17 mouse cellular contexts compared by ENCODE assay signal in genomic region chr7:120901701-120902100, GRCm38 (mm10). TPM values are rescaled to one million over a fixed set of nuclear protein-coding genes. Genes with fewer than 3 reads are reported as not detected.
DNase-seq lines count a peak whose midpoint lies in the region; ATAC-seq and TF ChIP-seq lines count a peak whose summit lies in the region.
"Had no signal": no experiment of that assay in that cellular context is flagged by ENCODE, and none has a peak within 500 bp of the region (broad histone marks: within the 10 kb centered on the region; RNA-seq: fewer than 3 reads in every experiment).

No protein-coding gene starts in this region.

- WGBS in liver, postnatal 0 days (ENCODE audit: insufficient replicate concordance) = 55% methylated on average over 8 of the region's 8 CpGs
- 60% methylated on average over 8 of the region's 8 CpGs for WGBS in liver, embryonic 12.5 days (ENCODE audit: insufficient replicate concordance)
- 37% methylated on average over 8 of the region's 8 CpGs for WGBS in embryonic facial prominence, embryonic 14.5 days
- WGBS in neural tube, embryonic 15.5 days = 52% methylated on average over 8 of the region's 8 CpGs
- WGBS in heart, embryonic 11.5 days (ENCODE audit: insufficient replicate concordance) = 59% methylated on average over 8 of the region's 8 CpGs

- no peaks in the 10 kb centered on the region for H3K9me3 ChIP-seq in liver, postnatal 0 days (ENCODE audit: low read length)
- H3K9me3 ChIP-seq in liver, embryonic 12.5 days (replicated peaks) = no peaks in the 10 kb centered on the region
- H3K9me3 ChIP-seq in embryonic facial prominence, embryonic 14.5 days (ENCODE audit: control insufficient read depth, low read length) = no peaks in the 10 kb centered on the region
- H3K9me3 ChIP-seq in neural tube, embryonic 15.5 days (replicated peaks) = no peaks in the 10 kb centered on the region
- H3K9me3 ChIP-seq in heart, embryonic 11.5 days (replicated peaks; ENCODE audit: control insufficient read depth, low read length) = no peaks in the 10 kb centered on the region
- H3K9me3 ChIP-seq: embryonic facial prominence, embryonic 13.5 days; limb, embryonic 12.5 days had no signal

- no peak for DNase-seq in liver, postnatal 0 days
- DNase-seq in ZHBTc4 (ENCODE audit: low read depth, low spot score) = peak; percentile 80
- DNase-seq in embryonic facial prominence, embryonic 14.5 days (ENCODE audit: low spot score) = no peak
- DNase-seq in natural killer cell, adult 2 months (ENCODE audit: low spot score in 2 of 2) = no peak
- DNase-seq: cerebellum, postnatal 14 days; heart, adult 18-20 months; heart, postnatal 14 days; kidney, postnatal 36 days; layer of hippocampus, postnatal 36 days; lung, embryonic 14.5 days; thymus, adult 18-20 months had no signal

- no peak for TF ChIP-seq CTCF in liver, postnatal 0 days (IDR thresholded peaks at IDR 0.05; ENCODE audit: low read depth)

- no peak overlapping the region for H3K27ac ChIP-seq in liver, postnatal 0 days (ENCODE audit: low read depth)
- no peak overlapping the region for H3K27ac ChIP-seq in liver, embryonic 12.5 days
- H3K27ac ChIP-seq in embryonic facial prominence, embryonic 14.5 days (replicated peaks; ENCODE audit: low read depth, low read length) = no peak overlapping the region
- H3K27ac ChIP-seq in neural tube, embryonic 15.5 days (replicated peaks) = 0 out of 2 replicates have a peak overlapping the region, but pooled peaks have one; percentile 18
- no peak overlapping the region for H3K27ac ChIP-seq in heart, embryonic 11.5 days (ENCODE audit: low read depth, low read length)
- H3K27ac ChIP-seq: embryonic facial prominence, embryonic 13.5 days; limb, embryonic 12.5 days had no signal

- H3K4me2 ChIP-seq in liver, postnatal 0 days (ENCODE audit: low read depth, low read length) = no peak overlapping the region
- H3K4me2 ChIP-seq in liver, embryonic 12.5 days = no peak overlapping the region
- H3K4me2 ChIP-seq in embryonic facial prominence, embryonic 14.5 days (ENCODE audit: low read depth, low read length) = no peak overlapping the region
- H3K4me2 ChIP-seq in neural tube, embryonic 15.5 days = no peak overlapping the region
- H3K4me2 ChIP-seq in heart, embryonic 11.5 days = no peak overlapping the region
- H3K4me2 ChIP-seq: embryonic facial prominence, embryonic 13.5 days; limb, embryonic 12.5 days; lung, embryonic 14.5 days had no signal

- ATAC-seq in liver, postnatal 0 days = peak; percentile 27; the same call in 1 of the 2 replicates
- no peak for ATAC-seq in liver, embryonic 12.5 days
- ATAC-seq in embryonic facial prominence, embryonic 14.5 days (ENCODE audit: low read depth) = 0 out of 2 replicates have a peak, but pooled peaks have one; percentile 22
- no peak for ATAC-seq in neural tube, embryonic 15.5 days (ENCODE audit: low FRiP score)
- no peak for ATAC-seq in heart, embryonic 11.5 days (replicated peaks; ENCODE audit: insufficient number of reproducible peaks, low FRiP score, low TSS enrichment)
- ATAC-seq: Patski had no signal

- peaks cover 64% of the 10 kb centered on the region for H3K36me3 ChIP-seq in liver, postnatal 0 days (replicated peaks; ENCODE audit: insufficient read depth, low read length)
- peaks cover 88% of the 10 kb centered on the region for H3K36me3 ChIP-seq in liver, embryonic 12.5 days
- H3K36me3 ChIP-seq in embryonic facial prominence, embryonic 14.5 days (ENCODE audit: control insufficient read depth, insufficient read depth, low read length) = peaks cover 61% of the 10 kb centered on the region
- H3K36me3 ChIP-seq in neural tube, embryonic 15.5 days = peaks cover 47% of the 10 kb centered on the region
- peaks cover 5% of the 10 kb centered on the region; the same call in 1 of the 2 replicates for H3K36me3 ChIP-seq in heart, embryonic 11.5 days (ENCODE audit: control insufficient read depth, insufficient read depth, low read length)

- H3K9ac ChIP-seq in liver, postnatal 0 days (replicated peaks) = no peak overlapping the region
- H3K9ac ChIP-seq in liver, embryonic 12.5 days = no peak overlapping the region
- no peak overlapping the region for H3K9ac ChIP-seq in embryonic facial prominence, embryonic 14.5 days (ENCODE audit: low read depth, low read length)
- H3K9ac ChIP-seq in neural tube, embryonic 15.5 days (replicated peaks) = no peak overlapping the region
- no peak overlapping the region for H3K9ac ChIP-seq in heart, embryonic 11.5 days (ENCODE audit: low read depth, low read length)
- H3K9ac ChIP-seq: embryonic facial prominence, embryonic 13.5 days; limb, embryonic 12.5 days; lung, embryonic 14.5 days had no signal

- H3K4me3 ChIP-seq in liver, postnatal 0 days (ENCODE audit: low read depth, low read length) = no peak overlapping the region
- no peak overlapping the region for H3K4me3 ChIP-seq in liver, embryonic 12.5 days
- no peak overlapping the region for H3K4me3 ChIP-seq in embryonic facial prominence, embryonic 14.5 days (ENCODE audit: low read depth, low read length)
- no peak overlapping the region for H3K4me3 ChIP-seq in neural tube, embryonic 15.5 days (replicated peaks)
- H3K4me3 ChIP-seq in heart, embryonic 11.5 days (ENCODE audit: low read depth, low read length) = no peak overlapping the region
- H3K4me3 ChIP-seq: embryonic facial prominence, embryonic 13.5 days; limb, embryonic 12.5 days had no signal

- no peak for TF ChIP-seq EP300 in liver, postnatal 0 days (IDR thresholded peaks at IDR 0.05; ENCODE audit: low read depth)

- no peaks in the 10 kb centered on the region for H3K27me3 ChIP-seq in liver, postnatal 0 days (ENCODE audit: insufficient read depth, low read length)
- H3K27me3 ChIP-seq in liver, embryonic 12.5 days (replicated peaks) = no peaks in the 10 kb centered on the region
- H3K27me3 ChIP-seq in embryonic facial prominence, embryonic 14.5 days (replicated peaks; ENCODE audit: control insufficient read depth, insufficient read depth, low read length) = no peaks in the 10 kb centered on the region
- no peaks in the 10 kb centered on the region for H3K27me3 ChIP-seq in neural tube, embryonic 15.5 days (replicated peaks)
- H3K27me3 ChIP-seq in heart, embryonic 11.5 days (ENCODE audit: control insufficient read depth, insufficient read depth, low read length) = no peaks in the 10 kb centered on the region
- H3K27me3 ChIP-seq: embryonic facial prominence, embryonic 13.5 days; limb, embryonic 12.5 days; Patski had no signal

- no peaks in the 10 kb centered on the region for H3K4me1 ChIP-seq in liver, postnatal 0 days (ENCODE audit: insufficient read depth)
- H3K4me1 ChIP-seq in liver, embryonic 12.5 days = no peaks in the 10 kb centered on the region
- no peaks in the 10 kb centered on the region for H3K4me1 ChIP-seq in embryonic facial prominence, embryonic 14.5 days (ENCODE audit: control insufficient read depth, insufficient read depth, low read length)
- H3K4me1 ChIP-seq in neural tube, embryonic 15.5 days = no peaks in the 10 kb centered on the region
- no peaks in the 10 kb centered on the region for H3K4me1 ChIP-seq in heart, embryonic 11.5 days (ENCODE audit: control insufficient read depth, insufficient read depth, low read length)
- H3K4me1 ChIP-seq: embryonic facial prominence, embryonic 13.5 days had no signal

RNA-seq across cellular contexts. Expression of gene Polr3e, which starts 15.8 kb away (rescaled TPM):
- 8.5 and 9.3 TPM in 2 replicates for polyA plus RNA-seq in liver, postnatal 0 days (2015; fragmentation: Nextera tagmentation; extraction: Ambion mirVana)
- polyA plus RNA-seq in liver, embryonic 12.5 days (2016; fragmentation: Nextera tagmentation; extraction: Ambion mirVana) = 27.4 and 27.9 TPM in 2 replicates
- 21.8 and 26.2 TPM in 2 replicates for polyA plus RNA-seq in embryonic facial prominence, embryonic 14.5 days (2014; fragmentation: Nextera tagmentation; extraction: Ambion mirVana)
- 23.4 and 26.4 TPM in 2 replicates for polyA plus RNA-seq in neural tube, embryonic 15.5 days (2015; fragmentation: Nextera tagmentation; extraction: Ambion mirVana)
- 15.0 and 15.6 TPM in 2 replicates for polyA plus RNA-seq in heart, embryonic 11.5 days (2014; fragmentation: Nextera tagmentation; extraction: Ambion mirVana)

RNA-seq across cellular contexts. Expression of gene Eef2k, which starts 59.1 kb away (rescaled TPM):
- 14.4 and 19.5 TPM in 2 replicates for polyA plus RNA-seq in liver, postnatal 0 days (2015; fragmentation: Nextera tagmentation; extraction: Ambion mirVana)
- 44.3 and 45.0 TPM in 2 replicates for polyA plus RNA-seq in liver, embryonic 12.5 days (2016; fragmentation: Nextera tagmentation; extraction: Ambion mirVana)
- 19.6 and 22.2 TPM in 2 replicates for polyA plus RNA-seq in embryonic facial prominence, embryonic 14.5 days (2014; fragmentation: Nextera tagmentation; extraction: Ambion mirVana)
- polyA plus RNA-seq in neural tube, embryonic 15.5 days (2015; fragmentation: Nextera tagmentation; extraction: Ambion mirVana) = 33.5 and 40.6 TPM in 2 replicates
- polyA plus RNA-seq in heart, embryonic 11.5 days (2014; fragmentation: Nextera tagmentation; extraction: Ambion mirVana) = 5.0 and 7.9 TPM in 2 replicates

Comparison
In these comparisons a context has a peak if more than half of its experiments do, and no peak if none do; other contexts are left out.
1. ATAC-seq: peak in liver, postnatal 0 days (single experiment) and embryonic facial prominence, embryonic 14.5 days (single experiment); none in liver, embryonic 12.5 days (single experiment), neural tube, embryonic 15.5 days (single experiment) and heart, embryonic 11.5 days (single experiment).